Mouse (Mus musculus) thymus, adult 2 months (tissue): ENCODE results near the gene Gramd4.

Experiments used
- CTCF ChIP-seq: fragments of 200-500 bp; IDR thresholded peaks from 2 replicates; pipeline ENCODE4 v1.5.1; 2012; ENCODE audit warnings: mild to moderate bottlenecking, control low read depth, low read length, moderate library complexity, borderline replicate concordance; ENCODE audit not compliant: control insufficient read depth, poor library complexity, insufficient read depth; ENCODE audit errors: extremely low read depth
- POLR2A ChIP-seq: fragments of 200-500 bp; IDR thresholded peaks from 2 replicates; pipeline ENCODE4 v1.6.1; 2012; ENCODE audit warnings: mild to moderate bottlenecking, low read length, control low read depth, moderate library complexity; ENCODE audit not compliant: control insufficient read depth, poor library complexity, insufficient read depth; ENCODE audit errors: extremely low read depth

DNA sequence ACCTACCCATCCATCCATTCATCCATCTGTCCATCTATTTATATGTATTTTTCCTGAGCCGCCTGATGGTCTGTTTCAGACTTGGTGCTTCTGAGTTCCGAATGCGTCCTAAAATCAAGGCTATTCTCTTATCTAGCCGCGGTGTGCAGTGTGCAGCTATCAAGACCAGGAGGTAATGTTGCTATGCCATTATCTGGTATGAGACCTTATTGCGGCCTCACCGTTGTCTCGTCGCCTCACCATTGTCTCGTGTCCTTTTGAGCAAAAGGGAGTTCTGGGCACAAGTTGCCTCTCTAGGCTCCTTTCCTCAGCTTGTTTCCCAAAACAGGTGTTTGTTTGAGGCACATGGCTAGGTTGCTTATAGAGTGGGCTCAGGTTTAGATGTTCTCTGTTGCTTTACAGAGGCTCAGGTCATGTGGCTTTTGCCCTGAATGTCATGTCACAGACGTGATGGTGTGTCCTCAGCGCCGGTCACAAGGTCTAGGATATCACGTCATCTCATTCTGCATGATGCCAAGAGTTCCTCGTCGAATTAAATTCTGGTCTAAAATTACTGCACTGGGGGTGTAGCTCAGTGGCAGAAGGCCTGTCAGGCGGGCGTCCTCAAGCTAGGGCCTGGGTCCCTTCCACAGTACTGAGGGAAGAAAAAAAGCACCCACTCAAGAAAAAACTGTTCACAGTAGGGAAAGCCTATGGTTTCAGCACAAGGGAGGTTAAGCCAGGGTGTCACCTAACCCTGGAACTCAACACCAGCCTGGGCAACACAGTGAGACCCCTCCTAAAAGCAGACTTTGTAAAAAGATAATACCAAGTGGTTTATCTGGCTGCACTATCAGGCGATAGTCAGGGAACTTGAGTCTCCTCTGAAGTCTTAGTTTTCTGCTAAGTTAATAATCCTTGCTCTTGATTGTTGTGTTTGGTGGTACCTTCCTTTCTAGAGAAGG, 47.2 kb downstream of the Gramd4 start:
- TF ChIP-seq POLR2A (no peak), CTCF (no peak)
